Mouse (Mus musculus) liver, embryonic 18 days (tissue): Measurements from ENCODE around the gene Gm266. TPM values are rescaled to one million over a fixed set of nuclear protein-coding genes. Genes with fewer than 3 reads are reported as not detected.

ENCODE experiments used
- polyA plus RNA-seq: library from polyadenylated mRNA; depleted of rRNA; stranded (reverse); fragments of >200 nt; gene quantifications from 2 replicates; pipeline ENCODE4 v1.2.3, GENCODE M21; 2012; rRNA removed

Gene Gm266
- polyA plus RNA-seq, result 0.58 and 0.59 TPM in 2 replicates

GRCm38 (mm10) chr12:111485652-111486306 lies at the start of gene Gm266:
Gm266 (minus strand) TSS chr12:111485823.

DNA sequence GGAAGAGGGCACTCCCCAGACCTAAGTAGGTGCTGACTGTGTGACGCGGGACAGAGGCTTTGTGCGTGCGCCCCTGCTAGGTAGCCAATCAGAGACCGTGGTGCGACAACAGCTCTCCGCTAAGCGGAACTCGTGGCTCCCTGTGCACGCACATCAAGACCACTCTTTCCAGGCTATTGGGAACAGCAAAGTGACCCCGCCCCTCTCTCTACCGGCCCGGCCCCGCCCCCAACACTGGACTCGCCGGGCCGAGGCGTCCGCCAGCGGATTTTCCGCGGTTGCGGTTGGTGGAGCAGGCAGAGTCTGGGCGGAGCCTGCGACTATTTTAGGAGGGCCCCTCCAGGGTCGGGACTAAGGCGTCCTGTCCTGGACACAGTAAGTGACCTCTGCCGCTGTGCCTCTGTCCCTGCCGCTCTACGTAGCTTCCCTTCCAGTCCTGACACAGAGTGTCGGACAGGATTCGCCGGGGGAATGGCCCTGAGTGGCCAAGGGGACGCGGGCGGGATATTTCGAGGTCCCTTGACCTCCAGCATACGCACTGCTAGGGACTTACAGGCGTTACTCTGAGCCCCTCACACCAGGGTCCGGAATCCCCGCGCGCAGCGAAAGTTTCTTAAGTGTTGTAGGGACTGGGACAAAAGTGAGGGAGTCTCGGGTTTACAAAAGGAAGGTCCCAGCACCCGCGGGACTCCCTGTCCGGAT lies 43.2 kb downstream of the Gm266 start, which contains the start of gene Tnfaip2:
Tnfaip2 (plus strand) TSS at position 161 of the 702 bp plus-strand sequence.

Other genes starting within 250 kb of the Gm266 start
- gene Amn, start 214.7 kb downstream of the Gm266 start, polyA plus RNA-seq, result 0.49 and 0.81 TPM in 2 replicates
- gene Cdc42bpb, start 108.1 kb downstream of the Gm266 start, polyA plus RNA-seq, result 33.6 and 44.0 TPM in 2 replicates
- 0.10 TPM in 1 of 2 replicates, not detected in the other for gene Lbhd2, start 79.0 kb downstream of the Gm266 start, polyA plus RNA-seq
- gene Exoc3l4, start 68.8 kb downstream of the Gm266 start, polyA plus RNA-seq, result 25.7 and 28.1 TPM in 2 replicates
- 36.6 and 38.5 TPM in 2 replicates for gene Tnfaip2, start 43.4 kb downstream of the Gm266 start, polyA plus RNA-seq
- 86.5 and 86.8 TPM in 2 replicates for gene Eif5, start 52.2 kb upstream of the Gm266 start, polyA plus RNA-seq
- gene Mark3, start 88.7 kb upstream of the Gm266 start, polyA plus RNA-seq, result 18.8 and 21.0 TPM in 2 replicates
- 24.9 and 32.5 TPM in 2 replicates for gene Ckb, start 186.5 kb upstream of the Gm266 start, polyA plus RNA-seq
- 11.3 and 12.2 TPM in 2 replicates for gene Trmt61a, start 192.3 kb upstream of the Gm266 start, polyA plus RNA-seq
- 9.0 and 10.4 TPM in 2 replicates for gene Bag5, start 227.4 kb upstream of the Gm266 start, polyA plus RNA-seq
- gene Apopt1, start 227.4 kb upstream of the Gm266 start, polyA plus RNA-seq, result 13.6 TPM in 2 replicates